Comparison of ENCODE assay signal across 23 mouse cellular contexts in the genomic region with DNA sequence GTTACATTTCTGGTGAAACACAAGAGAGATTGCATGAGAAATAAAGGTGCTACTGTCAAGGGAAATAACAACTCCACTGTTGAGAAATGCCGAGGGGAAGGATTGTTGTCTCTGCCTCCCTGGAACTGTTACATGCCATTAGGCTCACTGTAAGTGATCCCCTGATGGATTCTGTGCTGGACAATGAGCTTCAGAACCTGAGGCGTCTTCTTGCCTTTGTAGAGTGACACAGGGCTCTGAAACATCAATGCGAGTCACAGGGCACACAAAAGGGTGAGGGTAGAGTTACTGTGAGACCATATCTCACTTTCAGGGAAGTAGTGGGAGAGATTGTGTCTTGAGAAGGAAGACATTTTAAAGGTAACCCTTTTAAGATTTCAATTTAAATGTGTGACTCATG. TPM values are rescaled to one million over a fixed set of nuclear protein-coding genes. Genes with fewer than 3 reads are reported as not detected.
DNase-seq lines count a peak whose midpoint lies in the region; ATAC-seq and TF ChIP-seq lines count a peak whose summit lies in the region.
"Had no signal": no experiment of that assay in that cellular context is flagged by ENCODE, and none has a peak within 500 bp of the region (broad histone marks: within the 10 kb centered on the region; RNA-seq: fewer than 3 reads in every experiment).

No protein-coding gene starts in this region.

- H3K4me1 ChIP-seq in kidney, embryonic 15.5 days: peaks cover 21% of the 10 kb centered on the region
- H3K4me1 ChIP-seq in kidney, postnatal 0 days (replicated peaks; ENCODE audit: insufficient read depth, low read length): peaks cover 4% of the 10 kb centered on the region; the same call in 1 of the 2 replicates
- H3K4me1 ChIP-seq: embryonic facial prominence, embryonic 15.5 days; forebrain, embryonic 10.5 days; forebrain, embryonic 12.5 days had no signal

- H3K27ac ChIP-seq in kidney, embryonic 15.5 days: no peak overlapping the region
- no peak overlapping the region for H3K27ac ChIP-seq in kidney, postnatal 0 days
- H3K27ac ChIP-seq: embryonic facial prominence, embryonic 13.5 days; embryonic facial prominence, embryonic 15.5 days; forebrain, embryonic 10.5 days; forebrain, embryonic 12.5 days had no signal

- no peaks in the 10 kb centered on the region for H3K36me3 ChIP-seq in kidney, embryonic 15.5 days
- H3K36me3 ChIP-seq in kidney, postnatal 0 days (ENCODE audit: insufficient read depth, low read length): no peaks in the 10 kb centered on the region
- H3K36me3 ChIP-seq: embryonic facial prominence, embryonic 13.5 days; embryonic facial prominence, embryonic 15.5 days; forebrain, embryonic 10.5 days; forebrain, embryonic 12.5 days had no signal

- no peak overlapping the region for H3K4me2 ChIP-seq in kidney, embryonic 15.5 days
- no peak overlapping the region for H3K4me2 ChIP-seq in kidney, postnatal 0 days (ENCODE audit: low read length)
- H3K4me2 ChIP-seq: embryonic facial prominence, embryonic 13.5 days; embryonic facial prominence, embryonic 15.5 days; forebrain, embryonic 12.5 days had no signal

- H3K9ac ChIP-seq in kidney, embryonic 15.5 days: no peak overlapping the region
- H3K9ac ChIP-seq in kidney, postnatal 0 days (ENCODE audit: low read depth, low read length): no peak overlapping the region
- H3K9ac ChIP-seq: embryonic facial prominence, embryonic 13.5 days; embryonic facial prominence, embryonic 15.5 days; forebrain, embryonic 12.5 days had no signal

- H3K9me3 ChIP-seq in kidney, embryonic 15.5 days (replicated peaks): no peaks in the 10 kb centered on the region
- H3K9me3 ChIP-seq in kidney, postnatal 0 days (replicated peaks; ENCODE audit: low read length): no peaks in the 10 kb centered on the region
- H3K9me3 ChIP-seq: embryonic facial prominence, embryonic 13.5 days; embryonic facial prominence, embryonic 15.5 days; forebrain, embryonic 10.5 days; forebrain, embryonic 12.5 days had no signal

- no peaks in the 10 kb centered on the region for H3K27me3 ChIP-seq in kidney, embryonic 15.5 days
- no peaks in the 10 kb centered on the region for H3K27me3 ChIP-seq in kidney, postnatal 0 days (ENCODE audit: insufficient read depth, low read length)
- H3K27me3 ChIP-seq: embryonic facial prominence, embryonic 13.5 days; embryonic facial prominence, embryonic 15.5 days; forebrain, embryonic 12.5 days had no signal

- H3K4me3 ChIP-seq in kidney, embryonic 15.5 days (replicated peaks): no peak overlapping the region
- no peak overlapping the region for H3K4me3 ChIP-seq in kidney, postnatal 0 days (replicated peaks; ENCODE audit: low read depth, low read length)
- H3K4me3 ChIP-seq: embryonic facial prominence, embryonic 13.5 days; embryonic facial prominence, embryonic 15.5 days; erythroblast, embryonic 14.5 days; forebrain, embryonic 10.5 days; forebrain, embryonic 12.5 days had no signal

- no peak for TF ChIP-seq CTCF in kidney, postnatal 0 days (IDR thresholded peaks at IDR 0.05; ENCODE audit: low read depth)

- peak; percentile 72 for ATAC-seq in kidney, embryonic 15.5 days (replicated peaks; ENCODE audit: low FRiP score)
- ATAC-seq in kidney, postnatal 0 days (replicated peaks; ENCODE audit: low FRiP score, low read depth): peak; percentile 31; the same call in 1 of the 2 replicates
- ATAC-seq: forebrain, embryonic 14.5 days had no signal

- 37% methylated on average over 3 of the region's 3 CpGs for WGBS in kidney, embryonic 15.5 days
- 40% methylated on average over 3 of the region's 3 CpGs for WGBS in kidney, postnatal 0 days

- no peak for DNase-seq in kidney, postnatal 25 days
- peak; percentile 48 for DNase-seq in kidney, postnatal 0 days (ENCODE audit: low spot score)
- DNase-seq in kidney, postnatal 10 days: no peak
- DNase-seq in retina, postnatal 1 day: peak; percentile 37
- no peak for DNase-seq in retina, embryonic 14.5 days (ENCODE audit: low spot score)
- no peak for DNase-seq in lung, postnatal 14 days
- DNase-seq: adrenal gland, adult 2 months; adrenal gland, postnatal 10 days; adrenal gland, postnatal 25 days; cerebellum, adult 11 months; cerebellum, adult 18-20 months; cerebellum, adult 8-10 months; cerebellum, adult 9-11 months; cerebellum, postnatal 14 days; cerebellum, postnatal 36 days; embryo, embryonic 11 days had no signal

RNA-seq across cellular contexts. Expression of a gene that starts 23.3 kb away (rescaled TPM):
- polyA plus RNA-seq in kidney, embryonic 15.5 days (2015; fragmentation: Nextera tagmentation; extraction: Ambion mirVana): 11.1 and 11.9 TPM in 2 replicates
- polyA plus RNA-seq in kidney, postnatal 0 days (2015; fragmentation: Nextera tagmentation; extraction: Ambion mirVana): 10.1 and 12.5 TPM in 2 replicates

RNA-seq across cellular contexts. Expression of a gene that starts 23.5 kb away (rescaled TPM):
- 93.5 and 93.9 TPM in 2 replicates for polyA plus RNA-seq in kidney, embryonic 15.5 days (2015; fragmentation: Nextera tagmentation; extraction: Ambion mirVana)
- polyA plus RNA-seq in kidney, postnatal 0 days (2015; fragmentation: Nextera tagmentation; extraction: Ambion mirVana): 156 and 184 TPM in 2 replicates

Comparison
In these comparisons a context has a peak if more than half of its experiments do, and no peak if none do; other contexts are left out.
1. DNase-seq: peak in kidney, postnatal 0 days (single experiment) and retina, postnatal 1 day (single experiment); none in kidney, postnatal 25 days (0 of 2), kidney, postnatal 10 days (single experiment), retina, embryonic 14.5 days (single experiment) and lung, postnatal 14 days (single experiment).